Mouse (Mus musculus): ENCODE results near the gene BC003965. TPM values are rescaled to one million over a fixed set of nuclear protein-coding genes. Genes with fewer than 3 reads are reported as not detected.
"Not testable (repeated sequence)": the region's sequence is repeated elsewhere in the genome, so short reads cannot be mapped to it uniquely, and the experiment has no call there.

Gene BC003965
- polyA plus RNA-seq, 1 experiment from 2014 or later, result 32.1 TPM

GRCm38 (mm10) chr17:25220746-25221145 is 36.4 kb downstream of the BC003965 start:
- Histone ChIP-seq H3K27me3 (no peaks in the 10 kb centered on the region), H3K9me3 (no peaks in the 10 kb centered on the region), H3K36me3 (peaks cover 29% of the 10 kb centered on the region), H3K27ac (no peak overlapping the region), H3K4me2 (no peak overlapping the region), H3K9ac (no peak overlapping the region), H3K4me1 (no peaks in the 10 kb centered on the region; the same call in 1 of the 2 replicates), H3K4me3 (no peak overlapping the region)
- WGBS, result 78% methylated on average over 1 of the region's 1 CpGs
- no peak for ATAC-seq (ENCODE audit: borderline replicate concordance, extremely low read depth, low FRiP score, low TSS enrichment)

- Histone ChIP-seq H3K36me3 (peaks cover 18% of the 10 kb centered on the region; the same call in 1 of the 2 replicates), H3K9me3 (no peaks in the 10 kb centered on the region), H3K27me3 (no peaks in the 10 kb centered on the region), H3K27ac (no peak overlapping the region), H3K4me2 (peak overlapping the region; percentile 77), H3K9ac (peak overlapping the region; percentile 36; the same call in 1 of the 2 replicates), H3K4me1 (no peaks in the 10 kb centered on the region; the same call in 1 of the 2 replicates), H3K4me3 (peak overlapping the region; percentile 41)
- ATAC-seq (ENCODE audit: borderline replicate concordance, extremely low read depth, low FRiP score, low TSS enrichment), result peak; percentile 85
- WGBS, result 3% methylated on average over 23 of the region's 30 CpGs
These were observed 37.6 kb downstream of the BC003965 start for GRCm38 (mm10) chr17:25221821-25222503.

- H3K27ac ChIP-seq, H3K9me3 ChIP-seq, H3K4me1 ChIP-seq, H3K27me3 ChIP-seq, H3K9ac ChIP-seq: not testable (repeated sequence)
- ATAC-seq (ENCODE audit: borderline replicate concordance, extremely low read depth, low FRiP score, low TSS enrichment), result peak; percentile 78
- whole genome bisulfite sequencing, result 20% methylated on average over 14 of the region's 28 CpGs
- Histone ChIP-seq H3K36me3 (0 out of 2 replicates have a peak, but pooled peaks cover 17% of the 10 kb centered on the region), H3K4me3 (peak overlapping the region; percentile 41), H3K4me2 (peak overlapping the region; percentile 77)
These were observed 38.2 kb downstream of the BC003965 start for GRCm38 (mm10) chr17:25222504-25222940.

GRCm38 (mm10) chr17:25222951-25223601 is 38.7 kb downstream of the BC003965 start:
- no peak for ATAC-seq (ENCODE audit: borderline replicate concordance, extremely low read depth, low FRiP score, low TSS enrichment)
- Histone ChIP-seq H3K9ac (no peak overlapping the region), H3K36me3 (0 out of 2 replicates have a peak, but pooled peaks cover 12% of the 10 kb centered on the region), H3K27me3 (no peaks in the 10 kb centered on the region), H3K4me1 (no peaks in the 10 kb centered on the region; the same call in 1 of the 2 replicates), H3K27ac (no peak overlapping the region), H3K4me3 (no peak overlapping the region), H3K4me2 (peak overlapping the region; percentile 77), H3K9me3 (no peaks in the 10 kb centered on the region)
- 46% methylated on average over 6 of the region's 6 CpGs for WGBS

GRCm38 (mm10) chr17:25224586-25225222 is 40.4 kb downstream of the BC003965 start:
- Histone ChIP-seq H3K27ac (no peak overlapping the region), H3K4me2 (no peak overlapping the region), H3K36me3 (peaks cover 4% of the 10 kb centered on the region; the same call in 1 of the 2 replicates), H3K27me3 (no peaks in the 10 kb centered on the region), H3K4me1 (no peaks in the 10 kb centered on the region; the same call in 1 of the 2 replicates), H3K9me3 (no peaks in the 10 kb centered on the region), H3K4me3 (no peak overlapping the region), H3K9ac (no peak overlapping the region)
- no peak for ATAC-seq (ENCODE audit: borderline replicate concordance, extremely low read depth, low FRiP score, low TSS enrichment)
- 85% methylated on average over 7 of the region's 7 CpGs for WGBS

GRCm38 (mm10) chr17:25225659-25226058 is 41.3 kb downstream of the BC003965 start:
- H3K4me1 ChIP-seq, result no peaks in the 10 kb centered on the region; the same call in 1 of the 2 replicates
- no peak overlapping the region for H3K27ac ChIP-seq
- peaks cover 9% of the 10 kb centered on the region for H3K36me3 ChIP-seq
- WGBS, result 80% methylated on average over 4 of the region's 4 CpGs
- H3K9ac ChIP-seq, result no peak overlapping the region
- no peak overlapping the region for H3K4me3 ChIP-seq
- no peak for ATAC-seq (ENCODE audit: borderline replicate concordance, extremely low read depth, low FRiP score, low TSS enrichment)
- H3K27me3 ChIP-seq, result no peaks in the 10 kb centered on the region
- H3K4me2 ChIP-seq, result no peak overlapping the region
- no peaks in the 10 kb centered on the region for H3K9me3 ChIP-seq

GRCm38 (mm10) chr17:25227991-25228390 is 43.6 kb downstream of the BC003965 start:
- no peak for ATAC-seq (ENCODE audit: borderline replicate concordance, extremely low read depth, low FRiP score, low TSS enrichment)
- H3K4me1 ChIP-seq, result no peaks in the 10 kb centered on the region
- no peak overlapping the region for H3K27ac ChIP-seq
- H3K9ac ChIP-seq, result no peak overlapping the region
- peaks cover 16% of the 10 kb centered on the region for H3K36me3 ChIP-seq
- no peaks in the 10 kb centered on the region for H3K9me3 ChIP-seq
- no peak overlapping the region for H3K4me2 ChIP-seq
- no peak overlapping the region for H3K4me3 ChIP-seq
- H3K27me3 ChIP-seq, result no peaks in the 10 kb centered on the region
- WGBS, result 77% methylated on average over 5 of the region's 5 CpGs

GRCm38 (mm10) chr17:25230014-25230655 is 45.8 kb downstream of the BC003965 start:
- not testable (repeated sequence) for H3K27ac ChIP-seq; H3K4me2 ChIP-seq; H3K27me3 ChIP-seq; H3K9me3 ChIP-seq; H3K4me1 ChIP-seq; ATAC-seq (ENCODE audit: borderline replicate concordance, extremely low read depth, low FRiP score, low TSS enrichment); H3K4me3 ChIP-seq; H3K9ac ChIP-seq
- peaks cover 25% of the 10 kb centered on the region for H3K36me3 ChIP-seq
- WGBS, result 52% methylated on average over 17 of the region's 17 CpGs

- no peak overlapping the region for H3K4me3 ChIP-seq
- no peaks in the 10 kb centered on the region for H3K9me3 ChIP-seq
- no peak overlapping the region for H3K9ac ChIP-seq
- H3K36me3 ChIP-seq, result peaks cover 30% of the 10 kb centered on the region
- H3K27me3 ChIP-seq, result no peaks in the 10 kb centered on the region
- no peak overlapping the region for H3K4me2 ChIP-seq
- H3K27ac ChIP-seq, result no peak overlapping the region
- WGBS, result 84% methylated on average over 3 of the region's 3 CpGs
- no peaks in the 10 kb centered on the region for H3K4me1 ChIP-seq
- no peak for ATAC-seq (ENCODE audit: borderline replicate concordance, extremely low read depth, low FRiP score, low TSS enrichment)
These were observed 46.3 kb downstream of the BC003965 start for GRCm38 (mm10) chr17:25230700-25231099.

GRCm38 (mm10) chr17:25231621-25232020 is 47.3 kb downstream of the BC003965 start:
- not testable (repeated sequence) for H3K9me3 ChIP-seq, H3K4me3 ChIP-seq, H3K9ac ChIP-seq, H3K4me2 ChIP-seq, H3K27ac ChIP-seq, H3K27me3 ChIP-seq, H3K4me1 ChIP-seq
- 88% methylated on average over 7 of the region's 11 CpGs for WGBS
- peak; percentile 16; the same call in 1 of the 2 replicates for ATAC-seq (ENCODE audit: borderline replicate concordance, extremely low read depth, low FRiP score, low TSS enrichment)
- H3K36me3 ChIP-seq, result peaks cover 33% of the 10 kb centered on the region

- 85% methylated on average over 9 of the region's 9 CpGs for WGBS
These were observed 51.3 kb downstream of the BC003965 start for GRCm38 (mm10) chr17:25235635-25236034.

More at GRCm38 (mm10) chr17:25235635-25236034, 51.3 kb downstream of the BC003965 start:
- H3K27me3 ChIP-seq, result no peaks in the 10 kb centered on the region
- no peak overlapping the region for H3K27ac ChIP-seq
- no peak overlapping the region for H3K4me2 ChIP-seq
- H3K9ac ChIP-seq, result no peak overlapping the region
- no peak for ATAC-seq (ENCODE audit: borderline replicate concordance, extremely low read depth, low FRiP score, low TSS enrichment)
- peaks cover 24% of the 10 kb centered on the region for H3K36me3 ChIP-seq
- H3K4me3 ChIP-seq, result no peak overlapping the region
- peaks cover 8% of the 10 kb centered on the region for H3K4me1 ChIP-seq
- no peaks in the 10 kb centered on the region for H3K9me3 ChIP-seq

Data from lung, embryonic 15.5 days (tissue).